Mouse (Mus musculus) cerebellum, adult 2 months (tissue): ENCODE measurements around the gene Capn11.

Source experiments
- CTCF ChIP-seq: fragments of 200-500 bp; IDR thresholded peaks from 2 replicates; pipeline ENCODE4 v1.5.1; 2011; ENCODE audit warnings: low read depth, mild to moderate bottlenecking, control low read depth, low read length, moderate library complexity, borderline replicate concordance; ENCODE audit not compliant: insufficient read depth
- POLR2A ChIP-seq: fragments of 200-500 bp; IDR thresholded peaks from 2 replicates; pipeline ENCODE4 v1.6.1; 2011; ENCODE audit warnings: low read length, control low read depth, borderline replicate concordance; ENCODE audit not compliant: insufficient read depth

DNA sequence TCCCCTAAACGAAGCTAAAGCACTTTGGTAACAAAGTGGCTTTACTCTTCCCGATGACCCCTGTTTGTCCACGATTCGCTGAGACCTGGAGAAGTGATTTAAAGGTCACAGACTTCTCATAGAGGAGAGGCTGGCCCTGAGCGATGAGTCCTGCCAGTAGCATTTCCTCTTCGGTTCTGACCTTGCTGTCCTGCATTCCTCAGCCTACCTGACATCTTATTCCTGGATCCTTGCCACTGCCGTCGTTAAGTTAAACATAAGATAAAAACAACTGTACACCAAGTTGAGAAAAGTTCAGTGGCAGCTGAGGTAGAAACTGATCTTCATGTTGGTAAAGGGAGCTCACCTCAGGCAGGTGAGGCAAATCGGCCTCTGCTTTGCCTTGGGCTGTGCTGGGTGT is 30.0 kb upstream of the Capn11 start:
- TF ChIP-seq POLR2A (no peak), CTCF (no peak)
